23 mouse cellular contexts compared by ENCODE assay signal in genomic region chr9:34962251-34962650, GRCm38 (mm10).
DNase-seq lines count a peak whose midpoint lies in the region; ATAC-seq and TF ChIP-seq lines count a peak whose summit lies in the region.
"Had no signal": no experiment of that assay in that cellular context is flagged by ENCODE, and none has a peak within 500 bp of the region (broad histone marks: within the 10 kb centered on the region; RNA-seq: fewer than 3 reads in every experiment).

No protein-coding gene starts in this region.

- no peaks in the 10 kb centered on the region for H3K27me3 ChIP-seq in cerebellum, adult 2 months (ENCODE audit: control insufficient read depth, insufficient read depth, low read length)
- H3K27me3 ChIP-seq in midbrain, embryonic 11.5 days (ENCODE audit: control insufficient read depth, insufficient read depth, low read length), result no peaks in the 10 kb centered on the region
- H3K27me3 ChIP-seq in midbrain, embryonic 10.5 days (ENCODE audit: low read depth, poor library complexity, severe bottlenecking), result no peaks in the 10 kb centered on the region
- H3K27me3 ChIP-seq: embryonic facial prominence, embryonic 15.5 days; Patski had no signal

- TF ChIP-seq POLR2A in cerebellum, adult 2 months (IDR thresholded peaks at IDR 0.05; ENCODE audit: borderline replicate concordance, insufficient read depth, low read length), result no peak

- peak in 1 of 2 experiments; percentile 58 for DNase-seq in cerebellum, adult 2 months
- no peak for DNase-seq in cerebellum, adult 9-11 months
- DNase-seq in cerebellum, postnatal 25 days, result peak; percentile 51 to 61
- peak; percentile 47 for DNase-seq in midbrain, embryonic 11.5 days (ENCODE audit: low spot score, missing footprints)
- no peak for DNase-seq in midbrain, embryonic 10.5 days (ENCODE audit: low spot score)
- DNase-seq: adrenal gland, adult 8-10 months; adrenal gland, postnatal 14 days; adrenal gland, postnatal 36 days; B cell, adult 2 months; cerebellum, adult 11-12 months; embryo, embryonic 11 days had no signal

- no peak for TF ChIP-seq CTCF in cerebellum, adult 2 months (IDR thresholded peaks at IDR 0.05; ENCODE audit: borderline replicate concordance, insufficient read depth, low read depth, low read length)

- 58% methylated on average over 4 of the region's 4 CpGs for WGBS in cerebellum, adult 2 months
- 94% methylated on average over 4 of the region's 4 CpGs for WGBS in midbrain, embryonic 11.5 days
- WGBS in midbrain, embryonic 10.5 days, result 94% methylated on average over 4 of the region's 4 CpGs

- no peak for ATAC-seq in cerebellum, adult (ENCODE audit: insufficient number of reproducible peaks, low FRiP score, low TSS enrichment)
- ATAC-seq in midbrain, embryonic 11.5 days (ENCODE audit: low FRiP score), result no peak
- ATAC-seq: activated CD4-positive, CD25-positive, alpha-beta regulatory T cell, adult 4 months; CD4-positive, CD25-positive, alpha-beta regulatory T cell, adult 4 months; forebrain, embryonic 14.5 days; forebrain, embryonic 16.5 days; Patski had no signal

- 0 out of 2 replicates have a peak overlapping the region, but pooled peaks have one; percentile 44 for H3K27ac ChIP-seq in cerebellum, adult 2 months (ENCODE audit: insufficient read depth, low read length)
- H3K27ac ChIP-seq in midbrain, embryonic 11.5 days (ENCODE audit: low read depth, low read length), result no peak overlapping the region
- H3K27ac ChIP-seq in midbrain, embryonic 10.5 days (replicated peaks), result no peak overlapping the region
- H3K27ac ChIP-seq: embryonic facial prominence, embryonic 13.5 days; embryonic facial prominence, embryonic 15.5 days; forebrain, embryonic 10.5 days; forebrain, embryonic 12.5 days had no signal

- no peaks in the 10 kb centered on the region for H3K9me3 ChIP-seq in midbrain, embryonic 11.5 days (ENCODE audit: control insufficient read depth, low read length)
- H3K9me3 ChIP-seq in midbrain, embryonic 10.5 days (replicated peaks), result no peaks in the 10 kb centered on the region
- H3K9me3 ChIP-seq: embryonic facial prominence, embryonic 13.5 days; embryonic facial prominence, embryonic 15.5 days; forebrain, embryonic 10.5 days; forebrain, embryonic 12.5 days; G1E had no signal

- H3K36me3 ChIP-seq in midbrain, embryonic 11.5 days (ENCODE audit: control insufficient read depth, insufficient read depth, low read length), result no peaks in the 10 kb centered on the region
- no peaks in the 10 kb centered on the region for H3K36me3 ChIP-seq in midbrain, embryonic 10.5 days
- H3K36me3 ChIP-seq: embryonic facial prominence, embryonic 13.5 days; embryonic facial prominence, embryonic 15.5 days; forebrain, embryonic 10.5 days; forebrain, embryonic 12.5 days; G1E had no signal

- no peak overlapping the region for H3K4me3 ChIP-seq in cerebellum, adult 2 months (replicated peaks; ENCODE audit: insufficient read depth, low read depth, low read length)
- H3K4me3 ChIP-seq in midbrain, embryonic 11.5 days (ENCODE audit: low read depth, low read length), result no peak overlapping the region
- no peak overlapping the region for H3K4me3 ChIP-seq in midbrain, embryonic 10.5 days
- H3K4me3 ChIP-seq: embryonic facial prominence, embryonic 13.5 days; embryonic facial prominence, embryonic 15.5 days; erythroblast, embryonic 14.5 days; forebrain, embryonic 10.5 days; forebrain, embryonic 12.5 days had no signal

- peaks cover 63% of the 10 kb centered on the region for H3K4me1 ChIP-seq in cerebellum, adult 2 months (ENCODE audit: control insufficient read depth, insufficient read depth, low read length)
- peaks cover 7% of the 10 kb centered on the region for H3K4me1 ChIP-seq in midbrain, embryonic 11.5 days (ENCODE audit: control insufficient read depth, insufficient read depth, low read length)
- peaks cover 13% of the 10 kb centered on the region for H3K4me1 ChIP-seq in midbrain, embryonic 10.5 days

- no peak overlapping the region for H3K4me2 ChIP-seq in midbrain, embryonic 11.5 days
- H3K4me2 ChIP-seq: embryonic facial prominence, embryonic 13.5 days; embryonic facial prominence, embryonic 15.5 days; forebrain, embryonic 12.5 days had no signal

- no peak overlapping the region for H3K9ac ChIP-seq in midbrain, embryonic 11.5 days (ENCODE audit: low read length)
- H3K9ac ChIP-seq: embryonic facial prominence, embryonic 13.5 days; embryonic facial prominence, embryonic 15.5 days; forebrain, embryonic 12.5 days had no signal

Comparison
In these comparisons a context has a peak if more than half of its experiments do, and no peak if none do; other contexts are left out.
1. DNase-seq: peak in cerebellum, postnatal 25 days (2 of 2) and midbrain, embryonic 11.5 days (single experiment); none in cerebellum, adult 9-11 months (single experiment) and midbrain, embryonic 10.5 days (single experiment).